Mouse (Mus musculus): ENCODE data around the gene Olfr659. TPM values are rescaled to one million over a fixed set of nuclear protein-coding genes. Genes with fewer than 3 reads are reported as not detected.

Gene Olfr659
- total RNA-seq (2023) = not detected

GRCm38 (mm10) chr7:104666453-104666852 is at the start of gene Olfr659:
Gene Olfr659 (plus strand): TSS chr7:104666753.

GRCm38 (mm10) chr7:104624494-104624893 is 42.1 kb upstream of the Olfr659 start, which contains the start of gene Olfr657:
Gene Olfr657 (plus strand): TSS chr7:104624794.

GRCm38 (mm10) chr7:104646841-104647482 is 19.6 kb upstream of the Olfr659 start, which contains the start of gene Olfr658:
Gene Olfr658 (minus strand): TSS chr7:104647305.

GRCm38 (mm10) chr7:104686201-104686600 is 19.6 kb downstream of the Olfr659 start, which contains the start of gene Olfr661:
Gene Olfr661 (plus strand): TSS chr7:104686501.

Other genes starting within 250 kb of the Olfr659 start
- gene Trim30a, start 201.6 kb upstream of the Olfr659 start, total RNA-seq (2023) = 100 to 1,000 TPM in 1 of 2 experiments, 10 to 100 TPM in 1; 79.4 to 109 TPM
- 10 to 100 TPM; 16.1 to 30.2 TPM for gene Trim30d, start 158.9 kb upstream of the Olfr659 start, total RNA-seq (2023)
- not detected for gene Olfr651, start 116.6 kb upstream of the Olfr659 start, total RNA-seq (2023)
- not detected for gene Olfr652, start 105.9 kb upstream of the Olfr659 start, total RNA-seq (2023)
- not detected for gene Olfr653, start 89.4 kb upstream of the Olfr659 start, total RNA-seq (2023)
- gene Olfr654, start 79.7 kb upstream of the Olfr659 start, total RNA-seq (2023) = not detected
- gene Olfr655, start 65.0 kb upstream of the Olfr659 start, total RNA-seq (2023) = not detected
- under 1 TPM; 0.12 TPM for gene Olfr656, start 52.8 kb upstream of the Olfr659 start, total RNA-seq (2023)
- not detected for gene Olfr657, start 42.0 kb upstream of the Olfr659 start, total RNA-seq (2023)
- not detected for gene Olfr658, start 19.4 kb upstream of the Olfr659 start, total RNA-seq (2023)
- gene Olfr661, start 19.7 kb downstream of the Olfr659 start, total RNA-seq (2023) = not detected
- gene Usp17le, start 110.7 kb downstream of the Olfr659 start, total RNA-seq (2023) = not detected
- gene Usp17lb, start 175.8 kb downstream of the Olfr659 start, total RNA-seq (2023) = not detected
- not detected for gene Usp17la, start 190.3 kb downstream of the Olfr659 start, total RNA-seq (2023)
- not detected for gene Olfr665, start 211.3 kb downstream of the Olfr659 start, total RNA-seq (2023)
- gene Olfr666, start 229.2 kb downstream of the Olfr659 start, total RNA-seq (2023) = not detected